Mouse (Mus musculus) monocyte, adult 2 months (primary cell): ENCODE measurements around the gene Cd47.

ENCODE experiments used
- DNase-seq, 2 experiments: peaks; one replicate each; pipeline ENCODE4 v3.0.0; 2022; ENCODE audit warnings: low spot score in 2 of 2, low read depth in 1 of 2

The Cd47 gene

GRCm38 (mm10) chr16:49905041-49905440 is 104.7 kb downstream of the Cd47 start:
- no peak for DNase-seq

GRCm38 (mm10) chr16:49905601-49906001 is 105.3 kb downstream of the Cd47 start:
- DNase-seq, result no peak

- no peak for DNase-seq
Measured at GRCm38 (mm10) chr16:49906066-49906465, 105.7 kb downstream of the Cd47 start.

GRCm38 (mm10) chr16:49906940-49907339 is 106.6 kb downstream of the Cd47 start:
- no peak for DNase-seq

GRCm38 (mm10) chr16:49907356-49907755 is 107.0 kb downstream of the Cd47 start:
- no peak for DNase-seq

- no peak for DNase-seq
Measured at GRCm38 (mm10) chr16:49909536-49909935, 109.2 kb downstream of the Cd47 start.

- no peak for DNase-seq
Measured at GRCm38 (mm10) chr16:49914094-49914493, 113.8 kb downstream of the Cd47 start.

GRCm38 (mm10) chr16:49915532-49916476 is 115.5 kb downstream of the Cd47 start:
- DNase-seq, result no peak

GRCm38 (mm10) chr16:49920191-49920590 is 119.9 kb downstream of the Cd47 start:
- no peak for DNase-seq

GRCm38 (mm10) chr16:49921677-49922076 is 121.3 kb downstream of the Cd47 start:
- DNase-seq, result no peak

- DNase-seq, result no peak
Measured at GRCm38 (mm10) chr16:49922098-49922497, 121.8 kb downstream of the Cd47 start.

- no peak for DNase-seq
Measured at GRCm38 (mm10) chr16:49923720-49924119, 123.4 kb downstream of the Cd47 start.

- no peak for DNase-seq
Measured at GRCm38 (mm10) chr16:49924941-49925340, 124.6 kb downstream of the Cd47 start.

- DNase-seq, result no peak
Measured at GRCm38 (mm10) chr16:49933274-49933673, 132.9 kb downstream of the Cd47 start.

GRCm38 (mm10) chr16:49936008-49936443 is 135.7 kb downstream of the Cd47 start:
- no peak for DNase-seq

GRCm38 (mm10) chr16:49936793-49937192 is 136.5 kb downstream of the Cd47 start:
- DNase-seq, result no peak

- no peak for DNase-seq
Measured at GRCm38 (mm10) chr16:49937218-49938165, 137.2 kb downstream of the Cd47 start.

GRCm38 (mm10) chr16:49938483-49939301 is 138.4 kb downstream of the Cd47 start:
- no peak for DNase-seq

- DNase-seq, result no peak
Measured at GRCm38 (mm10) chr16:49939376-49939775, 139.0 kb downstream of the Cd47 start.

GRCm38 (mm10) chr16:49940473-49940872 is 140.1 kb downstream of the Cd47 start:
- DNase-seq, result no peak

GRCm38 (mm10) chr16:49941031-49941430 is 140.7 kb downstream of the Cd47 start:
- DNase-seq, result no peak
